Mouse (Mus musculus): ENCODE results near the gene Dscam.

GRCm38 (mm10) chr16:96669706-96670105 is 500.8 kb downstream of the Dscam start:
- TF ChIP-seq POLR2A (IDR thresholded peaks at IDR 0.05; ENCODE audit: borderline replicate concordance, low read depth, low read length) (no peak), CTCF (IDR thresholded peaks at IDR 0.05; ENCODE audit: low read depth, low read length) (no peak)
